In genomic region chr16:17833321-17833680, GRCm38 (mm10) we compare ENCODE assay signal across 8 mouse cellular contexts. TPM values are rescaled to one million over a fixed set of nuclear protein-coding genes. Genes with fewer than 3 reads are reported as not detected.
DNase-seq lines count a peak whose midpoint lies in the region; ATAC-seq and TF ChIP-seq lines count a peak whose summit lies in the region.

No protein-coding gene starts in this region.

- no peak for TF ChIP-seq EP300 in liver, embryonic 14.5 days (IDR thresholded peaks at IDR 0.05; ENCODE audit: low read depth)

- H3K27me3 ChIP-seq in megakaryocyte, embryonic 14.5 days (replicated peaks) = peaks cover 100% of the 10 kb centered on the region
- H3K27me3 ChIP-seq in forebrain, embryonic 16.5 days (replicated peaks; ENCODE audit: control insufficient read depth, insufficient read depth, low read length) = peaks cover 52% of the 10 kb centered on the region
- peaks cover 62% of the 10 kb centered on the region for H3K27me3 ChIP-seq in liver, embryonic 14.5 days (ENCODE audit: control insufficient read depth, insufficient read depth, low read length)
- H3K27me3 ChIP-seq in testis, adult 2 months (ENCODE audit: control insufficient read depth, insufficient read depth, low read length) = no peaks in the 10 kb centered on the region

- peak; percentile 50 for ATAC-seq in frontal cortex, adult (ENCODE audit: low TSS enrichment)
- no peak for ATAC-seq in megakaryocyte, adult 5-6 weeks (ENCODE audit: poor library complexity, severe bottlenecking)
- ATAC-seq in forebrain, embryonic 16.5 days = peak; percentile 79
- no peak for ATAC-seq in liver, embryonic 14.5 days (ENCODE audit: insufficient read depth)

- under 1% methylated on average over 36 of the region's 37 CpGs for WGBS in forebrain, embryonic 16.5 days
- WGBS in liver, embryonic 14.5 days (ENCODE audit: insufficient replicate concordance) = 1% methylated on average over 37 of the region's 37 CpGs

- H3K4me1 ChIP-seq in megakaryocyte, embryonic 14.5 days = peaks cover 28% of the 10 kb centered on the region
- H3K4me1 ChIP-seq in forebrain, embryonic 16.5 days (replicated peaks; ENCODE audit: control insufficient read depth, insufficient read depth, low read length) = peaks cover 19% of the 10 kb centered on the region
- no peaks in the 10 kb centered on the region for H3K4me1 ChIP-seq in liver, embryonic 14.5 days (replicated peaks; ENCODE audit: control insufficient read depth in 2 of 2, insufficient read depth in 2 of 2, low read length in 1 of 2)
- peaks cover 25% of the 10 kb centered on the region for H3K4me1 ChIP-seq in testis, adult 2 months (ENCODE audit: control insufficient read depth, insufficient read depth, low read length)

- H3K27ac ChIP-seq in forebrain, embryonic 16.5 days (ENCODE audit: low read length) = peak overlapping the region; percentile 76
- no peak overlapping the region for H3K27ac ChIP-seq in liver, embryonic 14.5 days
- H3K27ac ChIP-seq in testis, adult 2 months (ENCODE audit: control insufficient read depth, insufficient read depth, low read depth, low read length) = no peak overlapping the region

- peak overlapping the region; percentile 83 for H3K4me3 ChIP-seq in megakaryocyte, embryonic 14.5 days (replicated peaks)
- peak overlapping the region; percentile 50 for H3K4me3 ChIP-seq in forebrain, embryonic 16.5 days (replicated peaks; ENCODE audit: low read length)
- H3K4me3 ChIP-seq in liver, embryonic 14.5 days (ENCODE audit: insufficient read depth in 1 of 2, low read depth in 2 of 2, low read length in 2 of 2) = peak overlapping the region; percentile 3 to 36; a peak in 3 of 4 replicates
- peak overlapping the region; percentile 68 for H3K4me3 ChIP-seq in testis, adult 2 months (ENCODE audit: control insufficient read depth, low read depth, low read length)

- peak overlapping the region; percentile 80 for H3K9ac ChIP-seq in forebrain, embryonic 16.5 days (replicated peaks; ENCODE audit: low read depth, low read length)
- H3K9ac ChIP-seq in liver, embryonic 14.5 days (replicated peaks) = no peak overlapping the region

- TF ChIP-seq CTCF in liver, embryonic 14.5 days (IDR thresholded peaks at IDR 0.05; ENCODE audit: low read depth) = no peak
- no peak for TF ChIP-seq CTCF in testis, adult 2 months (IDR thresholded peaks at IDR 0.05; ENCODE audit: control insufficient read depth, insufficient read depth, insufficient replicate concordance, low read depth, low read length)

- peak overlapping the region; percentile 75 for H3K4me2 ChIP-seq in forebrain, embryonic 16.5 days (ENCODE audit: low read length)
- H3K4me2 ChIP-seq in liver, embryonic 14.5 days (ENCODE audit: low read depth) = peak overlapping the region; percentile 37

- no peaks in the 10 kb centered on the region; the same call in 1 of the 2 replicates for H3K9me3 ChIP-seq in megakaryocyte, embryonic 14.5 days
- no peaks in the 10 kb centered on the region for H3K9me3 ChIP-seq in forebrain, embryonic 16.5 days (ENCODE audit: control insufficient read depth, low read length)
- H3K9me3 ChIP-seq in liver, embryonic 14.5 days (ENCODE audit: control insufficient read depth, low read length) = no peaks in the 10 kb centered on the region

- no peak for DNase-seq in frontal cortex, postnatal 25 days (ENCODE audit: low spot score in 2 of 2)
- no peak for DNase-seq in liver, embryonic 14.5 days (ENCODE audit: low read depth in 3 of 3, low spot score in 3 of 3)
- no peak for DNase-seq in urinary bladder, postnatal 10 days (ENCODE audit: low spot score)

- no peak for TF ChIP-seq POLR2A in testis, adult 2 months (IDR thresholded peaks at IDR 0.05; ENCODE audit: control insufficient read depth, low read depth, low read length)

- H3K36me3 ChIP-seq in megakaryocyte, embryonic 14.5 days (replicated peaks; ENCODE audit: low read length) = no peaks in the 10 kb centered on the region
- no peaks in the 10 kb centered on the region; the same call in 1 of the 2 replicates for H3K36me3 ChIP-seq in forebrain, embryonic 16.5 days (ENCODE audit: control insufficient read depth, insufficient read depth)
- H3K36me3 ChIP-seq in liver, embryonic 14.5 days (replicated peaks; ENCODE audit: control insufficient read depth, insufficient read depth, low read depth) = no peaks in the 10 kb centered on the region
- no peaks in the 10 kb centered on the region for H3K36me3 ChIP-seq in testis, adult 2 months (ENCODE audit: control insufficient read depth, insufficient read depth, low read length)

RNA-seq across cellular contexts. Expression of gene B830017H08Rik, which starts 0.4 kb away (rescaled TPM):
- polyA plus RNA-seq in megakaryocyte, embryonic 14.5 days (2012; ENCODE audit: insufficient read depth, low replicate concordance) = 0.13 TPM in 1 of 2 replicates, not detected in the other
- total RNA-seq in megakaryocyte, adult 5-6 weeks (2015) = not detected in 2 replicates
- total RNA-seq in megakaryocyte, adult 5-6 weeks (2017) = not detected in 2 replicates
- polyA plus RNA-seq in forebrain, embryonic 16.5 days (2015; fragmentation: Nextera tagmentation; extraction: Ambion mirVana) = 0.86 and 1.5 TPM in 2 replicates
- not detected in 2 replicates for polyA plus RNA-seq in liver, embryonic 14.5 days (2012; rRNA removed)
- not detected in 2 replicates for polyA plus RNA-seq in liver, embryonic 14.5 days (2014; fragmentation: Nextera tagmentation; extraction: Ambion mirVana)
- polyA plus RNA-seq in testis, adult 2 months (2012; rRNA removed) = 4.5 and 5.6 TPM in 2 replicates

RNA-seq across cellular contexts. Expression of gene Car15, which starts 4.9 kb away (rescaled TPM):
- 3.2 TPM in 1 of 2 replicates, not detected in the other for polyA plus RNA-seq in megakaryocyte, embryonic 14.5 days (2012; ENCODE audit: insufficient read depth, low replicate concordance)
- total RNA-seq in megakaryocyte, adult 5-6 weeks (2015) = 4.1 and 6.1 TPM in 2 replicates
- 1.7 and 2.3 TPM in 2 replicates for total RNA-seq in megakaryocyte, adult 5-6 weeks (2017)
- 4.7 and 5.5 TPM in 2 replicates for polyA plus RNA-seq in forebrain, embryonic 16.5 days (2015; fragmentation: Nextera tagmentation; extraction: Ambion mirVana)
- 1.3 and 1.6 TPM in 2 replicates for polyA plus RNA-seq in liver, embryonic 14.5 days (2012; rRNA removed)
- not detected in 2 replicates for polyA plus RNA-seq in liver, embryonic 14.5 days (2014; fragmentation: Nextera tagmentation; extraction: Ambion mirVana)
- polyA plus RNA-seq in testis, adult 2 months (2012; rRNA removed) = 13.9 and 17.9 TPM in 2 replicates

RNA-seq across cellular contexts. Expression of gene Scarf2, which starts 36.2 kb away (rescaled TPM):
- polyA plus RNA-seq in megakaryocyte, embryonic 14.5 days (2012; ENCODE audit: insufficient read depth, low replicate concordance) = 0.79 and 1.7 TPM in 2 replicates
- 0.07 TPM in 1 of 2 replicates, not detected in the other for total RNA-seq in megakaryocyte, adult 5-6 weeks (2015)
- not detected in 2 replicates for total RNA-seq in megakaryocyte, adult 5-6 weeks (2017)
- polyA plus RNA-seq in forebrain, embryonic 16.5 days (2015; fragmentation: Nextera tagmentation; extraction: Ambion mirVana) = 0.99 and 1.4 TPM in 2 replicates
- 3.4 and 4.3 TPM in 2 replicates for polyA plus RNA-seq in liver, embryonic 14.5 days (2012; rRNA removed)
- 0.51 and 1.0 TPM in 2 replicates for polyA plus RNA-seq in liver, embryonic 14.5 days (2014; fragmentation: Nextera tagmentation; extraction: Ambion mirVana)
- polyA plus RNA-seq in testis, adult 2 months (2012; rRNA removed) = 4.1 and 5.6 TPM in 2 replicates

RNA-seq across cellular contexts. Expression of gene Gm20518, which starts 58.2 kb away (rescaled TPM):
- 0.35 TPM in 1 of 2 replicates, not detected in the other for polyA plus RNA-seq in megakaryocyte, embryonic 14.5 days (2012; ENCODE audit: insufficient read depth, low replicate concordance)
- 0.27 and 0.96 TPM in 2 replicates for total RNA-seq in megakaryocyte, adult 5-6 weeks (2015)
- total RNA-seq in megakaryocyte, adult 5-6 weeks (2017) = 0.04 and 0.37 TPM in 2 replicates
- 0.63 and 1.1 TPM in 2 replicates for polyA plus RNA-seq in forebrain, embryonic 16.5 days (2015; fragmentation: Nextera tagmentation; extraction: Ambion mirVana)
- polyA plus RNA-seq in liver, embryonic 14.5 days (2012; rRNA removed) = 0.25 and 0.34 TPM in 2 replicates
- polyA plus RNA-seq in liver, embryonic 14.5 days (2014; fragmentation: Nextera tagmentation; extraction: Ambion mirVana) = not detected in 2 replicates
- polyA plus RNA-seq in testis, adult 2 months (2012; rRNA removed) = 3.1 and 3.2 TPM in 2 replicates

Comparison
In these comparisons a context has a peak if more than half of its experiments do, and no peak if none do; other contexts are left out.
1. ATAC-seq: peak in frontal cortex, adult (single experiment) and forebrain, embryonic 16.5 days (single experiment); none in megakaryocyte, adult 5-6 weeks (single experiment) and liver, embryonic 14.5 days (single experiment).
2. H3K4me3 ChIP-seq: peak in every context shown above with its lines; median percentile 83 in megakaryocyte, embryonic 14.5 days; 68 in testis, adult 2 months; 50 in forebrain, embryonic 16.5 days; 20 in liver, embryonic 14.5 days.